In genomic region chr4:55350219-55350931, GRCm38 (mm10) we compare ENCODE assay signal across 8 mouse cellular contexts. TPM values are rescaled to one million over a fixed set of nuclear protein-coding genes. Genes with fewer than 3 reads are reported as not detected.
DNase-seq lines count a peak whose midpoint lies in the region; ATAC-seq and TF ChIP-seq lines count a peak whose summit lies in the region.

No protein-coding gene starts in this region.

- peaks cover 5% of the 10 kb centered on the region; the same call in 1 of the 2 replicates for H3K36me3 ChIP-seq in ES-Bruce4 (ENCODE audit: control insufficient read depth, insufficient read depth, low read length, poor library complexity, severe bottlenecking)
- no peaks in the 10 kb centered on the region for H3K36me3 ChIP-seq in embryonic facial prominence, embryonic 14.5 days (ENCODE audit: control insufficient read depth, insufficient read depth, low read length)
- peaks cover 3% of the 10 kb centered on the region; the same call in 1 of the 2 replicates for H3K36me3 ChIP-seq in hindbrain, embryonic 10.5 days

- intact Hi-C loops in left cerebral cortex, postnatal 4 days (cut with DNase I): no loop called here

- TF ChIP-seq CTCF in ES-Bruce4 (IDR thresholded peaks at IDR 0.05; ENCODE audit: low read depth, low read length): no peak

- H3K9me3 ChIP-seq in ES-Bruce4 (replicated peaks; ENCODE audit: control insufficient read depth, insufficient read depth, low read length, poor library complexity, severe bottlenecking): no peaks in the 10 kb centered on the region
- H3K9me3 ChIP-seq in embryonic facial prominence, embryonic 14.5 days (ENCODE audit: control insufficient read depth, low read length): no peaks in the 10 kb centered on the region
- H3K9me3 ChIP-seq in hindbrain, embryonic 10.5 days: no peaks in the 10 kb centered on the region

- peak overlapping the region; percentile 47 for H3K27ac ChIP-seq in ES-Bruce4 (ENCODE audit: insufficient read depth, low read length)
- H3K27ac ChIP-seq in embryonic facial prominence, embryonic 14.5 days (replicated peaks; ENCODE audit: low read depth, low read length): peak overlapping the region; percentile 82
- peak overlapping the region; percentile 99 for H3K27ac ChIP-seq in hindbrain, embryonic 10.5 days

- no peak for TF ChIP-seq EP300 in ES-Bruce4 (IDR thresholded peaks at IDR 0.05; ENCODE audit: insufficient read depth, low read depth, low read length)

- H3K4me3 ChIP-seq in ES-Bruce4 (ENCODE audit: low read depth, low read length): peak overlapping the region; percentile 71
- peak overlapping the region; percentile 96 for H3K4me3 ChIP-seq in embryonic facial prominence, embryonic 14.5 days (ENCODE audit: low read depth, low read length)
- peak overlapping the region; percentile 96 for H3K4me3 ChIP-seq in hindbrain, embryonic 10.5 days

- ATAC-seq in activated CD4-positive, CD25-positive, alpha-beta regulatory T cell, adult 4 months: peak; percentile 16
- ATAC-seq in embryonic facial prominence, embryonic 14.5 days (ENCODE audit: low read depth): peak; percentile 16
- ATAC-seq in megakaryocyte progenitor cell, adult 5-6 weeks (replicated peaks; ENCODE audit: poor library complexity): peak; percentile 33

- peaks cover 1% of the 10 kb centered on the region for H3K4me1 ChIP-seq in ES-Bruce4 (ENCODE audit: control insufficient read depth, insufficient read depth, low read length)
- peaks cover 26% of the 10 kb centered on the region for H3K4me1 ChIP-seq in embryonic facial prominence, embryonic 14.5 days (ENCODE audit: control insufficient read depth, insufficient read depth, low read length)
- peaks cover 29% of the 10 kb centered on the region for H3K4me1 ChIP-seq in hindbrain, embryonic 10.5 days (replicated peaks)

- under 1% methylated on average over 39 of the region's 66 CpGs for WGBS in embryonic facial prominence, embryonic 14.5 days
- WGBS in hindbrain, embryonic 10.5 days: under 1% methylated on average over 66 of the region's 66 CpGs

- H3K9ac ChIP-seq in ES-Bruce4 (ENCODE audit: low read depth, poor library complexity, severe bottlenecking): peak overlapping the region; percentile 96
- H3K9ac ChIP-seq in embryonic facial prominence, embryonic 14.5 days (ENCODE audit: low read depth, low read length): peak overlapping the region; percentile 92

- H3K4me2 ChIP-seq in embryonic facial prominence, embryonic 14.5 days (ENCODE audit: low read depth, low read length): peak overlapping the region; percentile 69

- no peak for TF ChIP-seq POLR2A in ES-Bruce4 (IDR thresholded peaks at IDR 0.05; ENCODE audit: insufficient read depth, low read length)

- no peaks in the 10 kb centered on the region for H3K27me3 ChIP-seq in ES-Bruce4 (ENCODE audit: control insufficient read depth, insufficient read depth, low read length, poor library complexity, severe bottlenecking)
- H3K27me3 ChIP-seq in embryonic facial prominence, embryonic 14.5 days (replicated peaks; ENCODE audit: control insufficient read depth, insufficient read depth, low read length): no peaks in the 10 kb centered on the region
- no peaks in the 10 kb centered on the region for H3K27me3 ChIP-seq in hindbrain, embryonic 10.5 days (ENCODE audit: insufficient read depth, poor library complexity, severe bottlenecking)

- peak; percentile 43 for DNase-seq in embryonic facial prominence, embryonic 14.5 days (ENCODE audit: low spot score)
- peak; percentile 71 for DNase-seq in hindbrain, embryonic 10.5 days (ENCODE audit: low spot score)
- DNase-seq in left cerebral cortex, postnatal 4 days: peak; percentile 62
- DNase-seq in right cerebral cortex, postnatal 36 days (ENCODE audit: low spot score in 2 of 2): peak; percentile 18 to 22
- no peak for DNase-seq in adipocyte (ENCODE audit: low spot score)

RNA-seq across cellular contexts. Expression of gene Rad23b, which starts 0.5 kb away (rescaled TPM):
- polyA plus RNA-seq in ES-Bruce4 (2011; ENCODE audit: insufficient read depth, insufficient read length, low read depth, missing spikeins): 307 and 313 TPM in 2 replicates
- 10 to 100 TPM; 13.6 to 14.1 TPM for polyA plus RNA-seq in activated CD4-positive, CD25-positive, alpha-beta regulatory T cell, adult 4 months (2017; shearing (Covaris generic))
- polyA plus RNA-seq in embryonic facial prominence, embryonic 14.5 days (2014; fragmentation: Nextera tagmentation; extraction: Ambion mirVana): 74.3 and 81.3 TPM in 2 replicates
- polyA plus RNA-seq in hindbrain, embryonic 10.5 days (2016; fragmentation: Nextera tagmentation; extraction: Ambion mirVana): 89.5 and 91.2 TPM in 2 replicates
- 100 to 1,000 TPM; 203 to 212 TPM for total RNA-seq in left cerebral cortex, postnatal 4 days (2021)
- 117 and 123 TPM in 2 replicates for total RNA-seq in megakaryocyte progenitor cell, adult 5-6 weeks (2015)
- total RNA-seq in megakaryocyte progenitor cell, adult 5-6 weeks (2017): 146 and 165 TPM in 2 replicates

Comparison
In these comparisons a context has a peak if more than half of its experiments do, and no peak if none do; other contexts are left out.
1. H3K27ac ChIP-seq: peak in every context shown above with its lines; median percentile 99 in hindbrain, embryonic 10.5 days; 82 in embryonic facial prominence, embryonic 14.5 days; 47 in ES-Bruce4.